Comparison of ENCODE assay signal across 25 mouse cellular contexts in genomic region chr2:28903871-28904270, GRCm38 (mm10). TPM values are rescaled to one million over a fixed set of nuclear protein-coding genes. Genes with fewer than 3 reads are reported as not detected.
"Had no signal": no experiment of that assay in that cellular context is flagged by ENCODE, and none has a peak within 500 bp of the region (broad histone marks: within the 10 kb centered on the region; RNA-seq: fewer than 3 reads in every experiment).

No protein-coding gene starts in this region.

- ATAC-seq: liver, postnatal 0 days; lung, postnatal 0 days had no signal

- H3K9ac ChIP-seq: kidney, embryonic 15.5 days; limb, embryonic 12.5 days; limb, embryonic 15.5 days; liver, embryonic 14.5 days; liver, postnatal 0 days; lung, embryonic 14.5 days; neural tube, embryonic 12.5 days; neural tube, embryonic 15.5 days; stomach, embryonic 15.5 days had no signal

- H3K4me2 ChIP-seq: kidney, embryonic 15.5 days; limb, embryonic 12.5 days; limb, embryonic 15.5 days; liver, embryonic 11.5 days; lung, embryonic 14.5 days; neural tube, embryonic 12.5 days; neural tube, embryonic 15.5 days; stomach, embryonic 15.5 days had no signal

- H3K27ac ChIP-seq: kidney, embryonic 15.5 days; limb, embryonic 12.5 days; limb, embryonic 15.5 days; liver, embryonic 14.5 days; macrophage; neural tube, embryonic 12.5 days; neural tube, embryonic 15.5 days; stomach, embryonic 15.5 days had no signal

- H3K9me3 ChIP-seq: kidney, embryonic 15.5 days; limb, embryonic 12.5 days; limb, embryonic 15.5 days; neural tube, embryonic 12.5 days; neural tube, embryonic 15.5 days; stomach, embryonic 15.5 days had no signal

- DNase-seq: kidney, adult 11 months; kidney, adult 8-10 months; kidney, postnatal 10 days; kidney, postnatal 36 days; liver, postnatal 0 days; lung, embryonic 14.5 days; right cerebral cortex, adult 18-20 months; right cerebral cortex, postnatal 14 days; right cerebral cortex, postnatal 4 days; thymus, postnatal 25 days had no signal

- H3K4me3 ChIP-seq: kidney, embryonic 15.5 days; limb, embryonic 12.5 days; limb, embryonic 15.5 days; neural tube, embryonic 12.5 days; neural tube, embryonic 15.5 days; stomach, embryonic 15.5 days had no signal

RNA-seq across cellular contexts. Expression of gene Barhl1, which starts 12.6 kb away (rescaled TPM):
- total RNA-seq: layer of hippocampus, postnatal 25 days; left cerebral cortex, adult 18-20 months; left cerebral cortex, postnatal 36 days; megakaryocyte, adult 5-6 weeks had no signal
- polyA plus RNA-seq: kidney, embryonic 15.5 days; limb, embryonic 12.5 days; liver, embryonic 11.5 days; liver, embryonic 14.5 days; liver, postnatal 0 days; lung, embryonic 14.5 days; macrophage; thymus, postnatal 0 days had no signal
